Mouse (Mus musculus) erythroblast, embryonic 14.5 days (primary cell): ENCODE results near the gene Plcg2. TPM values are rescaled to one million over a fixed set of nuclear protein-coding genes. Genes with fewer than 3 reads are reported as not detected.

ENCODE experiments used
- H3K27me3 ChIP-seq: 2 replicates; pipeline ENCODE4 v1.6.1; 2012; ENCODE audit warnings: inconsistent platforms; ENCODE audit not compliant: control insufficient read depth
- H3K36me3 ChIP-seq: 2 replicates; pipeline ENCODE4 v1.6.1; 2012; ENCODE audit warnings: mild to moderate bottlenecking, inconsistent platforms; ENCODE audit not compliant: control insufficient read depth
- H3K4me1 ChIP-seq: 2 replicates; pipeline ENCODE4 v1.6.1; 2012; ENCODE audit warnings: inconsistent platforms; ENCODE audit not compliant: control insufficient read depth
- H3K4me3 ChIP-seq: replicated peaks from 2 replicates; pipeline ENCODE3; 2012; ENCODE audit warnings: moderate library complexity, mild to moderate bottlenecking, inconsistent platforms
- H3K9me3 ChIP-seq: 2 replicates; pipeline ENCODE4 v1.6.1; 2012; ENCODE audit warnings: low read length, inconsistent platforms, mixed read lengths; ENCODE audit not compliant: control insufficient read depth
- GATA1 ChIP-seq: IDR thresholded peaks from 2 replicates; pipeline ENCODE4 v1.6.1; 2012; ENCODE audit warnings: low read length, inconsistent platforms, mixed read lengths
- TAL1 ChIP-seq: IDR thresholded peaks from 3 replicates; pipeline ENCODE4 v1.6.1; 2012; ENCODE audit warnings: low read length, inconsistent platforms, mixed read lengths
- polyA plus RNA-seq: library from polyadenylated mRNA; stranded (reverse); fragments of >175 nt; gene quantifications from 2 replicates; pipeline ENCODE4 v1.2.3, GENCODE M21; 2012

The Plcg2 gene
- polyA plus RNA-seq, 1 experiment, result 0.07 TPM

DNA sequence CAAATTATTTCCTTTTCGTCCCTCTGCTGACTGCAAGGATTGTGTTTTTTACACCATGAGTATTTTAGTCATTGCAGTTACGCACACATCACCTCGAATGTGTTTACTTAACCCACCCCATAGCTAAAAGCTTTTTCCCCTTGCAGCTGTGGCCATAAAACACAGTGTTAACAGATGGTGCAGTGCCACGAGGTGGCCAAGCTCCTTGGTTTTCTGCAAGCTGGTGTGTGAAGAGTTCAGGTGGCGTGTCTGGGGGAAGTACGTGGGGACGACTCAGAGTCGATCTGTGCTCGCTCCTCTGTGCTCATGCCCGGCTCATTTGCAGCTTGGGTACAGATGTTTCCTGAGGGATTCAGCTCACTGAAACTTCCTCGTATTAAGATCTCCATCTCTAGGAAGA, 186.4 kb downstream of the Plcg2 start:
- Histone ChIP-seq H3K4me1 (no peaks in the 10 kb centered on the region), H3K36me3 (no peaks in the 10 kb centered on the region), H3K9me3 (no peaks in the 10 kb centered on the region), H3K27me3 (no peaks in the 10 kb centered on the region), H3K4me3 (no peak overlapping the region)
- TF ChIP-seq GATA1, result no peak
- TF ChIP-seq TAL1, result no peak

Other genes starting within 250 kb of the Plcg2 start
- gene Cmip, start 241.2 kb upstream of the Plcg2 start, polyA plus RNA-seq, result 8.2 and 8.6 TPM in 2 replicates
- gene Sdr42e1, start 175.4 kb downstream of the Plcg2 start, polyA plus RNA-seq, result not detected in 2 replicates
- gene Hsd17b2, start 203.6 kb downstream of the Plcg2 start, polyA plus RNA-seq, result 0.06 TPM in 1 of 2 replicates, not detected in the other